Mouse (Mus musculus) layer of hippocampus, postnatal 36 days (tissue): ENCODE results near the gene Gart. TPM values are rescaled to one million over a fixed set of nuclear protein-coding genes. Genes with fewer than 3 reads are reported as not detected.

ENCODE experiments used
- DNase-seq, 2 experiments: peaks; one replicate each; pipeline ENCODE4 v3.0.0; 2022
- total RNA-seq, 2 experiments: library from RNA; stranded (reverse); gene quantifications; 2 replicates each; pipeline ENCODE4 v1.2.3; 2021

Gene Gart
- total RNA-seq, 2 experiments from 2014 or later, result 44.4 to 46.0 TPM

GRCm38 (mm10) chr16:91606958-91607357 lies 39.8 kb downstream of the Gart start:
- DNase-seq, result no peak

GRCm38 (mm10) chr16:91605156-91605555 lies 41.6 kb downstream of the Gart start:
- DNase-seq, result no peak

- no peak for DNase-seq
These were observed 45.1 kb downstream of the Gart start for GRCm38 (mm10) chr16:91601693-91602092.

- no peak for DNase-seq
These were observed 45.7 kb downstream of the Gart start for GRCm38 (mm10) chr16:91601081-91601480.

DNA sequence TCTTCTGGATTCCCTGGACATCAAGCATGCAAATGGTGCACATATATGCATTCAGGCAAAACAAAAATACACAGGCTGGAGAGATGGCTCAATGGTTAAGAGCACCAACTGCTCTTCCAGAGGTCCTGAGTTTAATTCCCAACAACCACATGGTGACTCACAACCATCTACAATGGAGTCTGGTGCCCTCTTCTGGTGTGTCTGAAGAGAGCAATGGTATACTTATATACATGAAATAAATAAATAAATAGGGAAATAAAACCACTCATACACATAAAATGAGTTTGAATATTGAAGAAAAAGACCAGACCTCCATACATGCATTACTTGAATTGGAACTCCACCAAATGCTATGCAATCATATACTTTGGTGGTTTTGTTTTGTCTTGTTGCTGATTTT lies 47.5 kb downstream of the Gart start:
- no peak for DNase-seq

DNA sequence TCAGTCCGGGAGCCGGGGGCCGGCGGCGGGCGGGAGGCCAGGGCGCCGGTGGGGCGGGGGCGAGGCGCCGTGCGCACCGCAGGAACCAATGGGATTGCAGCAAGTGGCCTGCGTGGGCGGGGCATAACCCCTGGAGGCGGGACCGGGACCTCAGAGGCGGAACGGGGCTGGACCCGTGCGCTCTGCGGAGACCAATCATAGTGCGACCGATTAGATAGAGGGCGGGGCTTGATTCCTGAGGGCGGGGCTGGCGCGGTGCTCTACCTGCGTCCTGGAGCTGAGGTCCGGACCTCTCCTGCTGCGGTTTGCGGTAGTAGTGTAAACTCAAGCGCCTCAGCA lies 49.1 kb downstream of the Gart start, which contains the start of gene Tmem50b:
Gene Tmem50b, minus strand, starts transcription at position 129 of the 339 bp plus-strand sequence.
- peak; percentile 99 for DNase-seq

GRCm38 (mm10) chr16:91596779-91597671 lies 49.7 kb downstream of the Gart start:
- DNase-seq, result no peak

- no peak for DNase-seq
These were observed 50.4 kb downstream of the Gart start for GRCm38 (mm10) chr16:91596397-91596778.

- DNase-seq, result peak; percentile 38 to 57
These were observed 51.7 kb downstream of the Gart start for GRCm38 (mm10) chr16:91595076-91595475.

- DNase-seq, result no peak
These were observed 53.5 kb downstream of the Gart start for GRCm38 (mm10) chr16:91593262-91593661.

- no peak for DNase-seq
These were observed 54.6 kb downstream of the Gart start for GRCm38 (mm10) chr16:91592162-91592561.

DNA sequence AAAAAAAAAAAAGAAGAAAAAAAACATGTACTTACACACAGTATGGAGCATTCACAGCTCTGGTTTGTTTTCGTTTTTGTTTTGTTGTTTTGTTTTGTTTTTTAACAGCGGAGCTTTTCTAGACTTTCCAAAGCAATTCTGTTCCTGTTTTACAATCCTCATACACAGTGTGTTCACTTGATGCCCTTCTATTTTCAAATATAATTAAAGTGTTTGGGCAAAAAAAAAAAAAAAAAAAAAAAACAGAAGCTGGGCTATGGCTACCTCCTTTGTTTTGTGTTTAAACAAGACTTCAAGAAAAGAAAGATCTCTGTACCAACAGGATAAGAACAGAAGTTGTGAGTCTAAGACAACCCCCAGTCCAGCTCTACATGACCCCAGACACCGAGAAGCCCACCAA lies 58.0 kb downstream of the Gart start:
- no peak for DNase-seq

- DNase-seq, result no peak
These were observed 58.9 kb downstream of the Gart start for GRCm38 (mm10) chr16:91587730-91588453.

GRCm38 (mm10) chr16:91586244-91586643 lies 60.5 kb downstream of the Gart start:
- no peak for DNase-seq

DNA sequence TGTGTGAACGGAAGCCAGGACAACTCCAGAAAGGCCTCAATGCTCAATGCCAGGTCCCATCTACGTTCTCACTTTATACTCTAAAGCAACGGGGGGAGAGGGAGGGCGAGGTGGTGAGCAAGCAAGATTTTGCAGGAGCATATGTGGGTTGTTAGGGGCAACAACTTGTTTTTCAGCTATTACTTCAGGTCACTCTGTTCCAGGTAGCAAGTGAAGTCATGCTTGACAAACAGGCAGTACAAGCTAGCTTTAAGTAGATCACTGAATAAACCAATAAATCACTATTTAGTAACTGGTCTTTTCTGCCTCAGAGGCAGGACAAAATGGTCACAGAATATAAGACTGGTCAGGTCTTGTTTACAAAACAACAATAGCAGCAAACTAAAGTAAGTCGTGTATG lies 61.1 kb downstream of the Gart start:
- DNase-seq, result no peak

- no peak for DNase-seq
These were observed 64.4 kb downstream of the Gart start for GRCm38 (mm10) chr16:91582307-91582706.

- peak; percentile 33 to 51 for DNase-seq
These were observed 67.6 kb downstream of the Gart start for GRCm38 (mm10) chr16:91578980-91579720.

DNA sequence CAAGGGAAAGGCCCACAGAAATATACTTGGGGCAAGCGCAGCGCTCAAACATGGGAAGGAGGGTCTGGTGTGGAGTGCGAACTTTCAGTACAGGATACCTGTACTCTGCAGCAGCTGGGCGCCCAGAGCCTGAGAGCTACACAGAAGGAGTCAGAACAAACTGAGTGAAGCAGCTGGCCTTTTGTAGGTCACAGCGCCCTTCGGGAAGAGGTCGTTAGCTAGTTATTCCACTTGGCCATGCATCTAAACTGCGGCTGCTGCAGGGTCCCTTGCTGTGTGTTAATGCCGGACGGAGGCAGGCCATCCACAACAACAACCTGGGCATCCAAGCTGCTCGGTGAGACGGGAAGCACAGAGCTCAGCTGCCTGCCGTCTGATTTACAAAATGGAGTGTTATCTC lies 71.6 kb downstream of the Gart start:
- no peak for DNase-seq

Other genes with a start within 250 kb of the Gart start
- gene Il10rb, start 240.8 kb downstream of the Gart start, total RNA-seq, result 1 to 10 TPM; 8.9 to 9.2 TPM
- gene Ifnar1, start 161.7 kb downstream of the Gart start, total RNA-seq, result 10 to 100 TPM; 45.9 to 51.7 TPM
- gene Ifngr2, start 99.9 kb downstream of the Gart start, total RNA-seq, result 10 to 100 TPM; 52.4 to 57.2 TPM
- gene Tmem50b, start 49.2 kb downstream of the Gart start, total RNA-seq, result 100 to 1,000 TPM; 115 to 124 TPM
- 10 to 100 TPM; 10.3 to 10.8 TPM for gene Dnajc28, start 27.9 kb downstream of the Gart start, total RNA-seq
- gene Son, start 554 bp upstream of the Gart start, total RNA-seq, result 100 to 1,000 TPM; 241 to 252 TPM
- 10 to 100 TPM; 22.2 to 27.2 TPM for gene Donson, start 41.8 kb upstream of the Gart start, total RNA-seq
- gene Cryzl1, start 82.0 kb upstream of the Gart start, total RNA-seq, result 100 to 1,000 TPM; 106 to 108 TPM
- 100 to 1,000 TPM; 158 to 175 TPM for gene Itsn1, start 82.3 kb upstream of the Gart start, total RNA-seq